Mouse (Mus musculus): ENCODE data around the gene Fam83f.
A peak's percentile ranks its signal among the peaks of the same experiment; 100 is the strongest.

Gene Fam83f

GRCm38 (mm10) chr15:80664444-80664843 lies 7.2 kb upstream of the Fam83f start:
- DNase-seq (ENCODE audit: low spot score) = no peak

DNA sequence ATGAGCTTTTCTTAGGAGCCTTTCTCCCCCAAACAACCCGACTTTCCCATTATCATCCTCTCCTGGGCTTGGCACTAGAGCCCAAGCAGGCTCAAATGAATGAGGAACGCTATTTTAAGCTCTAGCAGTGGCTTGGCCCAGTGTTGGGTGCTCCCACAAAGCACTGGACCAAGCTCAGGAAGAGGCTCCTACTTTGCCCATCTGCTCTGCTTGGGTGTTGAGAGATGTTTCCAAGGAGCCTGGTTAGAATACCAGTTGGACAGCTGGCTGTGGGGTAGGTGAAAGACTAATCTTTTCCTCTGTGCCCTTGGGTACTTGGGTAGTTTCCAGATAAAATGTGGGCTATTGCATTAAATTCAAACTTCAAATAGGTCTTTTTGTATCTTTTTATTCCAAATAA lies 1.2 kb downstream of the Fam83f start:
- DNase-seq (ENCODE audit: low spot score) = no peak

DNA sequence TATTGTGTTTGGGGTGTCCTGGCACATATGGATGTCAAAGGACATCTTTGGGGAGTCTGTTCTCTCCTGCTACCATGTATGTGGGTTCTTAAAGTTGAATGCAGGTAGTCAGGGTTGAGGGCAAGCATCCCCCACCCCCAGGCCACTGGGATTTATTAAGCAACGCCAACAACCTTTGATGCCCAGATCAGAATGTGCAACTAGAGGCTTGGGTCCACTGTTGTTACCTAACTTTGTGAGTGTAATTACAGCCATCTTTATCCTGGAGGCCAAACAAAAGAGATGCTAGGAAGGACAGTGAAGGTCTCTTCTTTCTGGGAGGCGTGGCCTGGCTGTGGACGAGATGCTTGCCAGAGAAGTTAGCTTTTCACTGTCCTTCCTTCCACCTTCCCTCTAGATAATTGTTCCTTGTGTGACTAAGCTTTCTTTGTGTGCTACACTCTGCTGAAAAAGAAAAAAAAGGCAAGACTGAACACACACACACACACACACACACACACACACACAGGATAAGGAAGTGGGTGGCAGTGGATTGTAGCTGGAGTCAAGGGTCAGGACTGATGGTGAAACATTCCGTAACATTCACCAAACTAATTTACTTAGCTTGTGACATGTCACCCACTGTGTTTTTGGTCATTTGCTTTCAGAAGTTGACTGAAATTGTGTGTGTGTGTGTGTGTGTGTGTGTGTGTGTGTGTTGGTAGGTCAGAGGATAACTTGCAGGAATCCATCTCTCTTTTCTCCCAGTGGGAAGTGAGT lies 1.9 kb downstream of the Fam83f start:
- DNase-seq (ENCODE audit: low spot score) = no peak

DNA sequence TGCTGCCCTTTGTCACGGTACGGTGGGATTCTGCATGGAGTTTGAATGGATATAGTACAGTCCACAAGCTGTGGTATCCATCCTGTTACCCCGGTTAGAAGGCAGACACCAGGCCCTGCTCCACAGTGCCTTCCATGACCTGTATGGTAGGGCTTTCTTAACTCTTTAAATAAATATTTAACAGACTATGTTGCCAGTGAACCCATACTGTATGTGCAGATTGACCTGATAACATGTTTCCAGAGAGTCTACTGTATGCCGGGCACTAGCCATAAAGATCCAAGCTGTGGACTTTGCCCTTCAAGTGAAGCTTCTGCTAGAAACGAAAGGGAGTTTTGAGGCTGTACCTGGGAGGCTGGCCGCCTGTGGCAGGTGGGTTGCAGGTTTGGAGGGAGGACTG lies 3.1 kb downstream of the Fam83f start:
- no peak for DNase-seq (ENCODE audit: low spot score)

DNA sequence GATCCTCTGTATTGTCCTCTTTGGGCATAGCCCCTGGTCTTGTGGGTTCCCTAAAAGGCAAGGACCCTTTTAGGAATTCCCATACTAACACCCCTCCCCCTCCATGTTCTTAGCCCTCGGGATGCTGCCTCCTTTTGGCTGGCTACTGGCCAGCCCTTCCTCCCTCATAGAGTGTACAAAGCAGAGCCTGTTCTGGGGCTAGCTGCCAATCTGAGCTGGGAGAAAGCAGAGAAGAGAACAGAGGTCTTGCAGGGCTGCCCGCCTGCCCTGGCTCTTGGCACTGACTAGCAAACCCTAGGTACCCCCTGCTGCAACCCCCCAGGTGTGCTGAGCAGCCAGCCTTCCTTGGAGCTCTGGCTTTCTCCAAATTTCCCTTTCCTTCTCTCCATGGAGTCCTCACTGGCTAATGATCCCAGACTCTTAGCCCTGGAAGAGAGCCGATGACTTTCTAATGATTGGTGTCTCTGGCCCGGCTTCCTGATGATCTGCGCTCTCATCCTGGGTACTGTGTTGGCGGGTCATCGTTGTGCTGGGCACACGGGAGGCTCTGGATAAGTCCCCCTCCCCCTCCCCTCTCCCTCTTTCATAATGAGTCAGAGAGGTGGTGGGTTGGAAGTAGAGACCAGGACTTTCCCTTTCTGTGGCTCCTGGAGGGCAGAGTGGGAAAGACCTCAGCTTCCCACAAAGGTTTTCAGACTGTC lies 8.0 kb downstream of the Fam83f start:
- no peak for DNase-seq (ENCODE audit: low spot score)

DNA sequence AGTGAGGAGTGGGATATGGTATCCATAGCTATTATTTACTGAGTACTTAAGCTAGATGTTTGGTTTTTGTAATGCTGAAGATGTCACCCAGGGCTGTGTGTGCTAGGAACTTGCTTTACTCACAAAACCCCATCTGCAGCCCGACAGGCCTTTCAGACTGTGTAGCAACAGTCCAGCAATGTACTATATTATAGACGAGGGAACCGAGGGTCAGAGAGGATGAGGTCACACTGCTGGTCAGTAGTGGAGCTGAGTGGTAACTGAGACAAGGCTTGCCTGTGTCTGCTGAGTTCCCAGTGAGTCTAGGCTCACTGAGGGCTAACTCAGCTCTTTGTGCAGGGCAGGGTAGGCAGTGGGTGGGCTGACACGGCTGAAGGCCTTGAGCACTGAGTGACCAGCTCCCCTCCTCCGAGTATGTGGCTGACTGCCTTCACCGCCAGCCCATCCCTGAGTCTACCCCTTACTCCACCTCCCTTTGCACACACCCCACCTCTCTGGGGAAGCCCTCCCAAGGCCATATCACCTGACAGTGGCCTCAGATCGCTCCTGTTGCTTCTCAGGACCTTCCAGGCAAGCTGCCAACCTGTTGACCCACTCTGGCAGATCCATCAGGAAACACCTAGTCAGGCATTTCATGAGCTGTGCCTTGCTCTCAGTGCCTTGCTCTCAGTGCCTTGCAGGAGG lies 8.8 kb downstream of the Fam83f start:
- DNase-seq (ENCODE audit: low spot score) = no peak

- DNase-seq (ENCODE audit: low spot score) = no peak
Observed at GRCm38 (mm10) chr15:80681466-80681881, 9.8 kb downstream of the Fam83f start.

DNA sequence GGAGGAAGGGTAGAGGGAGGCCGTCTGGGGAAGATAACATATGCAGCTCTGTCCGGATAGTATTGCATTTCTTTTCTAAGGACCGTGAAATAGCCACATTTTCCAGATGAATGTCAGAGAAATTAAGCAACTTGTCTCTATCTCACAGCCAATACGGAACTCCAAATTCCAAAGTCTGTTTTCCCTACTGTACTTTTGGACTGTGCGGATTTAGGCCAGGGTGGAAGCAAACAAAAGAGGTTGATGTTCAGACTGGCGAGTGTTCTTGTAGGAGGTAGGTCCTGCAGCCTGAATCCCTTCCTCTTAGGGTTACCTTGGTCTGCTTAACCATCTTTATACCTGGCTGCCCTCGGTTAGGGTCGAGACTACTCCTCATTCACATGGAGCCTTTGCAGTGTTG lies 10.7 kb downstream of the Fam83f start:
- no peak for DNase-seq (ENCODE audit: low spot score)

DNA sequence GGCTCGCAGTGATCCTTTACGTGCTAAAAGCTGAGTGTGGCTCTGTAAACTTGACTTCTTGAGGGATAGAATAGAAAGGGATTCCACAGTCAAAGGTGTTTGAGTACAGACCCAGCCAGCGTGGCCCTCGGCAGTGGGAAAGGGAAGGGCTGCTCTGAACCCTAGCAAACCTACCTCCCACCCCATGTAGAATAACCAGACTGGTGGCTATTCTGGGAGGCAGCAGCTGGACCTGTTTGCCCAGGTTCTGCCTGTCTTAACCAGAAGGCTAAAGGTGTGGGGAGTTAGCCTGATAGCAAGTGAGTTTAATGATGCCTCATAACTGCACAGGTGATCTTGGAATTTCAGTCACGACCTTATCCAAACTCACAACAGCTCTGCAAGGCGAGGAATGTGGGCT lies 11.5 kb downstream of the Fam83f start:
- DNase-seq (ENCODE audit: low spot score) = no peak

DNA sequence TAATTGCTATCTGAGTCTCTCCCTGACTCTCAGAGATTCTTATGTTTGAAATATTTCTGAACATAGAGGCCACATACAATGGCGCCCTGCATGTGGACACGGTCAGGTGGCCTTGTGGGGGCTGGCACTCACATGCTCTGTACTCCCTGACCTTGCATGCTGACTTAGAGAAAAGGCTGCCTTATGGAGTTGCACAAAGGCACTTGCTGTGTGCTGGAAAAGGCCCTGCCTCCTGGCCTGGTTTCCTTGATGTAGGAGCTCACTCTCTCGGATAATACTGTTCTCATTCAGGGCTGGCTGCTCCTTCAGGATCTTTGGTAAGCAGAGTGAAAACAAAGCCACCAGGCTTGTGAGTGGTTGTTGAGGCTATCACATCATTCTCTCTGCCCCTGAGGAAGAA lies 12.3 kb downstream of the Fam83f start:
- DNase-seq (ENCODE audit: low spot score) = no peak

DNA sequence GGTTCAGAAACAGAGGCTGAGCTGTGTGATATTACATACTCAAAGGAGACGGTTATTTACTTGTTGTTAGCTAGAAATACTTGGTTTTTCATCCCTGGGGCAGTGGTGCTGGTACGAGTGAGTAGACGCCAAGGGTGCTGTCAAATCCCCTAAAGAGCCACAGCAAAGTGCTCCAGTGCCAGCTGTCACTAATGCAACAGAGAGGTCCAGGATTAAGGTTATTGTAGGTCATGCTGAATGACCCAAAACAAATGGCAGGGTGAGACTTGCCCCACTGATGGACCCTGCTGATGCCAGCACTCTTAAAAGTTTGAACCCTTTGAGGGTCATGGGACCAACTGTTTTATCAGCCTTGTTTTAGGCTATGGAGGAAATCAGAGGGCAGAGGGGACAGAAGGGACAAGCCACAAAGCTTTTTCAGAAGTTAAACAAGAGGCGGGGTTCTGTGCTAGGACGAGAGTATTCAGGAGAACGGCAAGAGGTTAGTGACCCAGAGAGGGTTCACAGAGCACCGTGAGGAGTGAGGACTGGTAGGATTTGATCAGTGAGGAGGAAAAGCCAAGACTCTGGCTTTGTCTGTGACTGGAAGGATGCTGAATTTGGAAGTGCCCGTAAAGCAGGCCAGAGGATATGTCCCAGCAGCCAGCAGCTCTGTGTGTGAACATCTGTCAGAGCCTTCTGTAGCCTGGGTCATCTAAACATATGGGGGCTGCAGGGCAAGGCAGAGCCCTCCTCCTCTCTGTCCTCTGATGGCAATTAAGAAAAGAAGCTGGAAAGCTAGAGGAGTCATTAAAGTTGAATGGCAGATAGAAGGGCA lies 13.3 kb downstream of the Fam83f start:
- peak; percentile 47 for DNase-seq (ENCODE audit: low spot score)

DNA sequence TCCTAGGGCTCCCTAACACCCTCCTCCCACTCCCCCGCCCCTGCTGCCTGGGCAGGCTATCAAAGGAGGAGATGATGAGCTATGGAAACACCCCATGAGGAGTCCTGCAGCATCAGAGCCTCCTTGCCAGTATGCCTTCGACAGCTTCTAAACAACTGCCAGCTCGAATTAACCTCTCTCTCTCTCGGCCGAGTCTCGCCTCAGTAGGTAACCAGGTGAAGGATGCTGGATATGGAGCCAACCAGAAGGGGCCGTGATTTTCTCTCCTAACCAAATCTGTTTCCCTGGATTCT lies 13.9 kb downstream of the Fam83f start:
- DNase-seq (ENCODE audit: low spot score) = no peak

- DNase-seq (ENCODE audit: low spot score) = no peak
Observed at GRCm38 (mm10) chr15:80688536-80688935, 16.9 kb downstream of the Fam83f start.

- no peak for DNase-seq (ENCODE audit: low spot score)
Observed at GRCm38 (mm10) chr15:80693492-80693891, 21.8 kb downstream of the Fam83f start.

DNA sequence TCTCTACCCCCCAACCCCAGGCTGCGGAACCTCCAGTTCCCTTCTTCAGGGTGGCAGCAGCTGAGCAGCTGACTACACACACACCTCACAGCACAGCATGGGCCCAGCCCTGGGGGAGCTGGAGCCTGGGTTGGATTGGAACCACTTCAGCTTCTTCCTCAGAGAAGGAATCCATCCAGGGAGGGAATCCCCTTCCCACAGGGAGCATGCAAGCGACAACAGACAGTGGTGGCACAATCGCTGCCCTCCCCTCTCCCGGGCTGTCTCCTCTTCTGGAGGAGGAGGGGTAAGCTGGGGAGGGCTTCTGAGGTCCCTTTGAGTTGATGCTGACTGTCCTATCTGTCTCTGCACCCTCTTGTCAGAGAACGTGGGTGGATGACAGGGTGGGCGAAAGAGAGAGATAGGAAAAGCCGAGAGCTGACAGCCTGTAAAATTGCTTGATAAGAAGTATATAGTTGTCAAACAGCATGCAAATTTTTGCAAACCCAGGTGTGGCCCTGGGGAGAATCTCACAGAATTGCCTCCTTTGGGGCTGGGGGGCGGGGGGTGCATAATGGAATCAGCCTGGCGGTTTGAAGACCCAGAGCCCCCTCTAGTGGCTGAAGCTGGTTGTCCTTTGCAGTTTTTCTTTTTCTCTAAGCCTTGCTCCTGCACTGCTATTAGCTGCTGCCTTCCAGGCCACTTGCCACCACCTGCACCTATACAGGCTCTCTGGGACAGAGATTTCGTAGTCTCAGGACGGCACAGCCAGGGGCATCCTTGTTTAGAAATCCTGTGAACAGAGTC lies 22.7 kb downstream of the Fam83f start:
- DNase-seq (ENCODE audit: low spot score) = peak; percentile 79

DNA sequence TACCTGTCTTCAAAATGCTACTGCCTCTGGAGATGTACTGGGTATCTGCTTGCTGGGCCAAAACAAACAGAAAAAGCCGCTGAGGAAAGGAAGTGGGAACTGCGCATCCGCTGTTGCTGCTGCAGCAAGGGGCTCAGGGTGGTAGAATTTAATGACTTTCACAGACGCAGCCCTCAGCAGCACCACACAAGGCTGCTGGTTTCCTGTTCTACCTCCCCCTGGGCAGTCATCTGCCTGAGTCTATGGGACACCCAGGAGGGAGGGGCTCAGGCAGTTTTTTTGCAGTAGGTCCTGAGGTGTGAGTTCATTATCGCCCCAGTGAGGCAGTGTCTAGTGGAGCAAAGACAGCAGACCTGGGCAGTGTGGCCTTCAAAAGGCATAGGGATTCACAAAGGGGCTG lies 25.9 kb downstream of the Fam83f start:
- no peak for DNase-seq (ENCODE audit: low spot score)

DNA sequence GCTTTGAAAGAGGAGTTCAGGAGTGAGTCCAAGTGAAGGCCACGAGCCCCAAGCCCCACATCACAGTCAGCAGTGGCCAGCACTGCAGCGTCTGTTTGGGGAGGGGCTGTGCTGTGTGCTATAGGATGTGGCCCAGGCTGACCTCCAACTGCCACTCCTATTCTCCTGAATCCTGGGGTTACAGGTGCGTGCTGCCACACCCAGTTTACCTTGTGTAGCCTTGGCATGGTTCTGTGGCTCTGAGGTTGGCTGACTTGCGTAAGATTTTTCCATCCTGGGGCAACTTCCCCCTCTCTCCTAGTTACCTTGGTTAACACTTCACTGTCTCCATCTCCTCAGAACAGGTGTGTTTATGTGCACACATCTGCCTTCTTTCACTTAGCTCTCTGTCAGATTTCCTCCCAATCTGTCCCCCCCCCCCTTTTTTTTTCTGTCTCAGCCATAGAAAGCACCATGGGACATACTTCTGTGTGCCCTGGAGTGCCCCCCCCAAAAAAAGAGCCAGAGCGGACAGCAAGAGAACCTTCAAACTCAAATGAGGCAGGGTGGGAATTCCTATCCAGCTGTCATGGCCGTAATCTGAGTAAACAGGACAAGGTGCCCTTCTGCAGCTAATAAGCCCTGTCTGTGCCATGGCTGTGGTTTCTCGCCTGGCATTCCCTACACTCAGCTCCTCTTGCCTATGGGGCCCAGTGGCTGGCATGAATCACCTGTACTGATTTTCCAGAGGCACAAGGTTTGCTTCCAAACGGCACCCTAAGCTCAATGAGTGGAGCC lies 30.0 kb downstream of the Fam83f start:
- no peak for DNase-seq (ENCODE audit: low spot score)

- DNase-seq (ENCODE audit: low spot score) = no peak
Observed at GRCm38 (mm10) chr15:80702910-80703309, 31.3 kb downstream of the Fam83f start.

DNA sequence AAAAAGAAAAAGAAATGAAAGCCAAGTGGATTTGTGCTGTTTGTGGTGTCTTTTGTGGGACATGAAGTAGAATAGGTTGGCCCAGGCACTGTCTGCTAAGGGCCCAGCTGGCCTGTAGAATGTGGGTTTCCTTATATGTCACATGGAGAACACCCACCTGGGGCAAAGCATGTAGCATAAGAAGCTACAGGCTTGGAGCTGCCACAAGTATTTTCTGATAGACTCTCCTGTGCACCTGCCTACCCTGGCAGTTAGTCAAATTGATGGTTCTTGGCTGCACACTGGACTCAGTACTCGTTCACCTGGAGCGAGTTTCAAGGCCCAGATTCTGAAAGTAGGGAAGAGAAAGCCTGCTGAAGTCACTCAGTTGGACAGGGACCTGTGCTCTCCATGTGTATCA lies 31.8 kb downstream of the Fam83f start:
- DNase-seq (ENCODE audit: low spot score) = no peak

DNA sequence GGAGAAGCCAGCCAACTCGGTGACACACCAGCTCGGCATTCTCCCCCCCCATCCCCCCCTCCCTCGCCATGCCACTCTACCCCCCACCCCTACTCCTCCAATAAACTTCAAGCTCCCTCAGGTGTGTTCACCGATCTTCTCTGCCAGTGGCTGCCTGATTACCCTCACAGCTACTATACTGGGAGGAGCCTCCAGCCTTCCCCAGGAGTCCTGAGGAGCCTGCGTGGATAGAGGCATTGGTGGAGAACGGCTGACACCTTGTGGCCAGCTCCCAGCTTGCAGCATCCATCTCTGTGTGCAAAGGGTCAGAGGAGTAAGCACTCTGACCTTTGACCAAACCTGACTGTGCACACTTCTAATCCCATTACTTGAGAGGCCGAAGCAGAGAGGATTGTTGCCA lies 32.6 kb downstream of the Fam83f start:
- peak; percentile 87 for DNase-seq (ENCODE audit: low spot score)
